Comparison of ENCODE assay signal across 12 mouse cellular contexts in genomic region chr19:40438907-40439306, GRCm38 (mm10).
"Had no signal": no experiment of that assay in that cellular context is flagged by ENCODE, and none has a peak within 500 bp of the region (broad histone marks: within the 10 kb centered on the region; RNA-seq: fewer than 3 reads in every experiment).

No protein-coding gene starts in this region.

- H3K27me3 ChIP-seq: limb, embryonic 15.5 days; liver, embryonic 12.5 days; midbrain, embryonic 15.5 days; neural tube, embryonic 12.5 days had no signal

- H3K36me3 ChIP-seq: midbrain, embryonic 15.5 days had no signal

- ATAC-seq: liver, embryonic 12.5 days; midbrain, embryonic 15.5 days had no signal

- H3K4me2 ChIP-seq: limb, embryonic 15.5 days; liver, embryonic 12.5 days; lung, embryonic 14.5 days; midbrain, embryonic 11.5 days; midbrain, embryonic 15.5 days; neural tube, embryonic 12.5 days had no signal

- H3K27ac ChIP-seq: limb, embryonic 15.5 days; liver, embryonic 12.5 days; macrophage; midbrain, embryonic 15.5 days; neural tube, embryonic 12.5 days; stomach, postnatal 0 days had no signal

- H3K9ac ChIP-seq: limb, embryonic 15.5 days; liver, embryonic 12.5 days; lung, embryonic 14.5 days; midbrain, embryonic 15.5 days; neural tube, embryonic 12.5 days had no signal

- DNase-seq: kidney, postnatal 25 days; layer of hippocampus, postnatal 36 days; lung, embryonic 14.5 days; lung, postnatal 10 days had no signal

- H3K9me3 ChIP-seq: limb, embryonic 15.5 days; liver, embryonic 12.5 days; megakaryocyte, embryonic 14.5 days; midbrain, embryonic 15.5 days; neural tube, embryonic 12.5 days had no signal

- H3K4me3 ChIP-seq: limb, embryonic 15.5 days; liver, embryonic 12.5 days; megakaryocyte, embryonic 14.5 days; midbrain, embryonic 15.5 days; neural tube, embryonic 12.5 days had no signal
